Mouse (Mus musculus): ENCODE results near the gene Pxn.
"Not testable (repeated sequence)": the region's sequence is repeated elsewhere in the genome, so short reads cannot be mapped to it uniquely, and the experiment has no call there.

Gene Pxn

GRCm38 (mm10) chr5:115554536-115555291 is 48.2 kb downstream of the Pxn start:
- no peak for DNase-seq

- peak; percentile 73 for DNase-seq
Observed at GRCm38 (mm10) chr5:115556217-115556616, 49.7 kb downstream of the Pxn start.

- DNase-seq: no peak
Observed at GRCm38 (mm10) chr5:115558182-115558794, 51.8 kb downstream of the Pxn start.

- DNase-seq: peak; percentile 99
Observed at GRCm38 (mm10) chr5:115559237-115560101, 53.0 kb downstream of the Pxn start, which contains the start of gene Rplp0. Rplp0 (plus strand) TSS chr5:115559467.

GRCm38 (mm10) chr5:115560336-115560905 is 53.9 kb downstream of the Pxn start:
- DNase-seq: no peak

- DNase-seq: no peak
Observed at GRCm38 (mm10) chr5:115563771-115564585, 57.5 kb downstream of the Pxn start.

- DNase-seq: peak; percentile 71
Observed at GRCm38 (mm10) chr5:115564737-115565393, 58.4 kb downstream of the Pxn start, which contains the start of gene Gcn1l1. Gcn1l1 (plus strand) TSS chr5:115565254.

- DNase-seq: peak; percentile 29
Observed at GRCm38 (mm10) chr5:115565403-115565802, 58.9 kb downstream of the Pxn start.

- no peak for DNase-seq
Observed at GRCm38 (mm10) chr5:115568681-115569080, 62.2 kb downstream of the Pxn start.

- no peak for DNase-seq
Observed at GRCm38 (mm10) chr5:115569308-115569707, 62.8 kb downstream of the Pxn start.

- no peak for DNase-seq
Observed at GRCm38 (mm10) chr5:115569721-115570120, 63.2 kb downstream of the Pxn start.

- peak; percentile 59 for DNase-seq
Observed at GRCm38 (mm10) chr5:115571086-115571485, 64.6 kb downstream of the Pxn start.

- DNase-seq: no peak
Observed at GRCm38 (mm10) chr5:115572679-115573535, 66.4 kb downstream of the Pxn start.

GRCm38 (mm10) chr5:115574992-115575391 is 68.5 kb downstream of the Pxn start:
- DNase-seq: no peak

- not testable (repeated sequence) for DNase-seq
Observed at GRCm38 (mm10) chr5:115577686-115578085, 71.2 kb downstream of the Pxn start.

- no peak for DNase-seq
Observed at GRCm38 (mm10) chr5:115578922-115579321, 72.4 kb downstream of the Pxn start.

GRCm38 (mm10) chr5:115579363-115579762 is 72.9 kb downstream of the Pxn start:
- DNase-seq: no peak

GRCm38 (mm10) chr5:115580229-115581001 is 73.9 kb downstream of the Pxn start:
- no peak for DNase-seq

- no peak for DNase-seq
Observed at GRCm38 (mm10) chr5:115581662-115582061, 75.2 kb downstream of the Pxn start.

- DNase-seq: no peak
Observed at GRCm38 (mm10) chr5:115585616-115586015, 79.1 kb downstream of the Pxn start.
